Mouse (Mus musculus) layer of hippocampus, adult 2 months (tissue): ENCODE data around the gene Pum3. TPM values are rescaled to one million over a fixed set of nuclear protein-coding genes. Genes with fewer than 3 reads are reported as not detected.

ENCODE experiments used
- DNase-seq, 2 experiments: peaks; one replicate each; pipeline ENCODE4 v3.0.0; 2022; ENCODE audit warnings: low spot score in 2 of 2
- H3K27ac ChIP-seq: fragments of 200-600 bp; 2 replicates; pipeline ENCODE4 v1.8.1; 2022
- H3K4me3 ChIP-seq: fragments of 200-600 bp; 2 replicates; pipeline ENCODE4 v1.8.1; 2022; ENCODE audit warnings: mild to moderate bottlenecking
- CTCF ChIP-seq: fragments of 200-600 bp; conservative IDR thresholded peaks from 2 replicates; pipeline ENCODE4 v1.8.1; 2022; ENCODE audit warnings: antibody characterized with exemption, mild to moderate bottlenecking, moderate library complexity
- total RNA-seq, 2 experiments: library from RNA; stranded (reverse); gene quantifications; 2 replicates each; pipeline ENCODE4 v1.2.3; 2021

The Pum3 gene
- total RNA-seq, 2 experiments from 2014 or later = 50.5 to 52.3 TPM

DNA sequence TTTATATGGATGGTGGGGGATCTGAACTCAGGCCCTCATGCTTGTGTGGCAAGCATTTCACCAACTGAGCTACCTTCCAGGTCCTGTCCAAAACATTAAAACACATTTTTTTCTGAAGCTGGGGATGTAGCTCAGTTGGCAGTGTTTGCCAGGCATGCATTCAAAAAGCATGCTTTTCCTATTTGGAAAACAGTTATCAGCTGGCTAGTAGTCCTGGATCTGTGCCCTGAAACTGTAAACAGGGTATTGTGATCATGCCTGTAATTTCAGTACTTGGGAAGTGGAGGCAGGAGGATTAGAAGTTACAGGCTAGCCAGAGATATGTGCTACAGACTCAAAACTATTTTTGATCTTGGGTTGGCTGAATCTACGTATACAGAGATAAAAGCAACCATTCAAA lies 47.5 kb downstream of the Pum3 start:
- no peak for DNase-seq
- Histone ChIP-seq H3K27ac (no peak overlapping the region), H3K4me3 (no peak overlapping the region)
- no peak for TF ChIP-seq CTCF

DNA sequence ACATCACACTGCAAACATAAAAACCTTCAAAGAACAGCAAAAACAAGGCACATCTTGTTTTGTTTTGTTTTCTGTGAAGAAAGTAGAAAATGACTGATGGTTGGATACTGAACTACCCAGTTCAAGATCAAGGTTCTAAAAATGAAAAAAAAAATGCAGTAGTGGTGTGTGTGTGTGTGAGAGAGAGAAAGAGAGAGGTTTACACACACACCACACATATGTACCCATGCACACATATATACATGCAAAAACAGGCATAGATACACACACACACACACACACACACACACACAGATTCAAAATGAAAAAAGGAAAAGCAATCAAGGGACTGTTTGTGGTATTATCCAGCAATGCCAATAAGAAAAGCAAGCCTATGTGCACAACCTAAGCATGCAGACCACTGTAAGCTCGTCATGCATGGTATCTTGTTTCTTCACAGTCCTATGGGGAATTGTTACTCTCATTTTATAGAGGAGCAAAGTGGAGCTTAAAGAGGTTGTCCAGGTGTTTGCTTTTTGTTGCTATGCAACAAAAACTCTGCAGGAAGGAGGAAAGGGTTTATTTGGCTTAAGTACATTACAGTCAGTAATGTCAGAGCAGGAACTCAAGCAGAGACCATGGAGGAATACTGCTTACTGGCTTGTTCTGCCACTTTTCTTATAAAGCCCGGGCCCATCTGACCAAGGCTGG lies 49.8 kb downstream of the Pum3 start:
- Histone ChIP-seq H3K27ac (no peak overlapping the region), H3K4me3 (no peak overlapping the region)
- no peak for TF ChIP-seq CTCF
- no peak for DNase-seq

DNA sequence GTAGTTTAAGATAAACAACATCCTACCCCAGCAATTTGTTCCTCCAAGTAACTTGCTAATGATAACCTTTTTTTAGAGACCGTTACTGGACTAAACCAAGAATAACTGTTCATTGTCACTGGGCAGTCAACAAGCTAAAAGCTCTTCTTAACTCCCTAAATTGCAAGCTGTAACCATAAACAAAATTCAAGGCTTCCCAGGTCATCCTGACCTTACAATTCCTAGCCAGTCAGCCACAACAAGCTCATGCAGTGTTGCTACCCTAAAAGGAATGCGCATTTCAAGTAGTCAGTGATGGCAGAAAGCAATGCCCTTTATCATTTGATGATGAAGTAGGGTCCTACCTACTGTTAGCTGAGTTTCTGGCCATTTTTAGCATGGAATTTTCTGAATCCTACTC lies 58.8 kb downstream of the Pum3 start:
- no peak for TF ChIP-seq CTCF
- DNase-seq = no peak
- Histone ChIP-seq H3K27ac (no peak overlapping the region), H3K4me3 (no peak overlapping the region)

DNA sequence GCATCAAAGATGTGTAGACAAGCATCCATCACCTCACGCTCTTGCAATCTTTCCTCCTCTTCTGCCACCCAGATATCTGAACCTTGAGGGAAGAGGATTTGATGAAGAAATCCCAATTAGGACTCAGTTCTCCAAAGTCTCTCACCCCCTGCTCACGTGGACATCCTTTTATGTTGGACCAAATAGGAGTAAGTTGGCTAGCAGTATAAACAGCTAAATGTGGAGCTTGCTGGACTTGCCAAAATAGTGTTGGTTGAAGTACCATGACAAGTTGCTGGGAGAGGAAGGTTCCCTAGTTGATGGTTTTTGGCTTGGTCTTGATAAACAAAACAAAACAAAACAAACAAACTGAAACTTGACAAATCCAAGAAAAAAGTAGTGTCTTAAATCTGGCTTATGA lies 59.5 kb downstream of the Pum3 start:
- no peak for DNase-seq
- H3K27ac ChIP-seq = no peak overlapping the region
- no peak for TF ChIP-seq CTCF
- no peak overlapping the region for H3K4me3 ChIP-seq

DNA sequence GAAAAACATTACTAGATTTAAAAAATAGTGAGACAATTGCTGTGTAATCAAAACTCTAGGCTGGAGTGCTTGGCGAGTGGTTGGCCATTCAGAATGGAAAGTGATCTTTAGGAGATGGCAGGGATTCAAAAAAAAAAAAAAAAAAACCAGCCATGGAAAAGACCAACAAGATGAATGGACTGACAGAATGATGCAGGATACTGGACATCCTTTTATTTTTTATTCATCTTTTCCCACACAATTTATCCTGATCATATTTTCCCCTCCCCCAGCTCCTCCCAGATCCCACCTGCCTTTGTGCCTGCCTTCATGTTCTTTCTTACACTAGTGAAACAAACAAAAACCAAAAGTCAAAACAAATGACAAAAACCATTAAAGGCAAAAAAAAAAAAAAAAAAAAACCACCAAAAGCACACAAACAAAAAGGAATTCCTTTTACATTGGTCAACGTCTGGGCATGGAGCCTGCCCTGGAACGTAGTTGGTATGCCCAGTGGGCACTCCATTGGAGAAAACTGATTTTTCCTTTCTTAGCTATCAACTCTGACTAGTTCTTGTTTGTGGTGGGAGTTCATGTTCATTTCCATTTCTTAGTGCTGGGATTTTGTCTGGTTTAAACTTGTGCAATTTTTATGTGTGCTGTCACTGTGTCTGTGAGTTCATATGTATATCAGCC lies 60.0 kb downstream of the Pum3 start:
- no peak overlapping the region for H3K27ac ChIP-seq
- H3K4me3 ChIP-seq = no peak overlapping the region
- DNase-seq = no peak
- no peak for TF ChIP-seq CTCF

DNA sequence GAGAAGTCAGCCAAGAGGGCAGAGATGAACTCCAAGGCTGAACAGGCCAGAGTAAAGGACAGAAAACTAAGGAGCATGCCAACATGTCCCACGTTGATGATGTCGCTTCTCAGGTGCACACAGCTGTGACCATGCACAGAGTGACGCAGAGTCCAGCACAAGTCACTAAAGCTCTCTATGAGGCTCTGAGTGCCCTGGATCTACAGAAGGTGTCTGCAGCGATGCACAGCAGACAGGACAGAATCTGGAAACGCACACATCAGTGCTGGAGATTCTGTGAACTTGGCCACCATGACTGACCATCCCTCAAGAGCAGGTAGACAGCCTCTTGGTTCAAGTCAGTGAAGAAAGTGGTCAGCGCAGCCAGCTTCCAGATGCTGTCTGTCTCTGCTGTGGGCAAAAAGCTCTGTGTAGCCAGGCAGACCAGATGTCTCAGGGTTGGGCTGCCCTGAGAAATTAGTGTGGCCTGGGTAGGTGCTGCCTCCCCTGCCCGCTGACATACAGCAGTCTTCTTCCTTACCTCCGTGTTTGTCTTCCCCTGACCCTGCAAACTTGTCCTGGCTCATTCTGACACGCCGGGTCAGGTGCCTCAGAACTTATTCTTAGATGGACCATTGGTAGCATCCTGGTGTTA lies 63.4 kb downstream of the Pum3 start:
- no peak for DNase-seq

DNA sequence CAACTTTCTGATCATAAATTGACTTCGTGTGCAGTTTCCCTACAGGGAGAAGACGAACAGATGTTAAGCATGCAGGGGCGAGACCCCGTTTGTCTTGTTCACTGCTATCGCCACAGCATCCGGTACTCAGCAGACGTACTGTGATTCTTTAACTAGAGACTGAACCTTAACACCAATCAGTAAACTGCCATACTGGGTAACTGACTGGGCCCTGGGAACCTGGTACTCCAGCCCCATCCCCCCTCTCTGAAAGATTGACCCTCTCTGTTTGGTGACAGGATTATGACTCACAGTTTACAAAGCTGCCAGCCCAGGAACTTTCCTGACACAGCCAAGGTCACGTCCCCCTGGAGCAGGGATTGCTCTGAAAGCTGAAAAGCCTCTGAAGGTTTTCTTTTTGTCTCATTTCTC lies 65.1 kb downstream of the Pum3 start:
- TF ChIP-seq CTCF = no peak
- DNase-seq = no peak
- Histone ChIP-seq H3K27ac (no peak overlapping the region), H3K4me3 (peak overlapping the region; percentile 49)

More for the DNA sequence above, 63.4 kb downstream of the Pum3 start:
- TF ChIP-seq CTCF = no peak
- no peak overlapping the region for H3K27ac ChIP-seq
- no peak overlapping the region for H3K4me3 ChIP-seq

DNA sequence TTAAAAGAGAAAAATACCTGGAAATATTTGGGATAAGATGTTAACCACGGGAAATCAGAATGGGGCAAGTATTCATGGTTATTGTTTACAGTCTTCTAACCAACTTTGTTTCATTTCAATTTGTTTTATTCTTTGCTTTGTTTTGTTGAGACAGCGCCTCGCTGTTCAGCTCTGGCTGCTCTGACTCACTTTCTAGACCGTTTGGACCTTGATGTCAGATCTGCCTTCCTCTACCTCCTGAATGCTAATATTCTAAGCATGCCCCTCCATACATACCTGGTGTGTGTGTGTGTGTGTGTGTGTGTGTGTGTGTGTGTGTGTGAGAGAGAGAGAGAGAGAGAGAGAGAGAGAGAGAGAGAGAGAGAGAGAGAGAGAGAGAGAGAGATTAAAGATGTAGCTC lies 65.7 kb downstream of the Pum3 start:
- H3K27ac ChIP-seq = no peak overlapping the region
- H3K4me3 ChIP-seq = peak overlapping the region; percentile 49; the same call in 1 of the 2 replicates
- no peak for DNase-seq
- no peak for TF ChIP-seq CTCF

DNA sequence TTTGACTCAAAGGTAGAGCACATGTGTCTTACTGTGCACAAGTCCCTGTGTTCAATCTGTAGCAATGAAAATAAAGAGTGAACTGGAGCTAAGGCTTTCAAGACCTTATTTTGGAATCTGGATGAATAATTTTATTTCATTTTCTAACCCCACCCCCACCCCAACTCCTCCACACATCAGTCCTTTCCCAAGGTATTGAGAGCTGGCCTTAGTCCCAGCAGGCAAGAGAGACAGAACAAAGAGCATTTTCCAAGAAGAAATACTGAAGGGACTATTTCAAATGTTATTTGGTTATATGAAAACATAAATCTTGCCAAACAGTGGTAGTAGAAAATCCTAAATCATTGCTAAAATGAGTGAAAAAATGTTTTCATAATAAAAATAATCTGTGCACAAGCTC lies 69.2 kb downstream of the Pum3 start:
- Histone ChIP-seq H3K4me3 (no peak overlapping the region), H3K27ac (no peak overlapping the region)
- TF ChIP-seq CTCF = no peak
- no peak for DNase-seq

DNA sequence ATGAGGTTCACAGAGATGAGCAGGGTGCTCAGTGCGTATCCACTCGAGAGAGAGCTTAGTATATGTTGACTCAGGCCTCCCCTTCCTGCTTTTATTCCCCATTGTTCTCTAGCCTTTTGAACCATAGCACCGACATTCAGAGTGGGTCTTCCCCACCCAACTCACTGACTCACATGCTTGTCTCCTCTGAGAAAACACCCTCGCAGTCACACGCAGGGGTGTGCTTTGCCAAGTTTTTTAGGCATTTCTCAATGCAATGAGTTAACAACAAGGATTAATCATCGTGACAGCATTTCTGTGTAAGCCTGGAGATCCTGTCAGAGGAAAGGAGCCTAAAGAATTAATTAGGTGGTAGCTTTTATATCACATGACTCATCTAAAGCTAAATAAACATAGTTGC lies 77.9 kb downstream of the Pum3 start:
- peak; percentile 13 to 63 for DNase-seq
- no peak for TF ChIP-seq CTCF
- Histone ChIP-seq H3K27ac (no peak overlapping the region), H3K4me3 (no peak overlapping the region)

DNA sequence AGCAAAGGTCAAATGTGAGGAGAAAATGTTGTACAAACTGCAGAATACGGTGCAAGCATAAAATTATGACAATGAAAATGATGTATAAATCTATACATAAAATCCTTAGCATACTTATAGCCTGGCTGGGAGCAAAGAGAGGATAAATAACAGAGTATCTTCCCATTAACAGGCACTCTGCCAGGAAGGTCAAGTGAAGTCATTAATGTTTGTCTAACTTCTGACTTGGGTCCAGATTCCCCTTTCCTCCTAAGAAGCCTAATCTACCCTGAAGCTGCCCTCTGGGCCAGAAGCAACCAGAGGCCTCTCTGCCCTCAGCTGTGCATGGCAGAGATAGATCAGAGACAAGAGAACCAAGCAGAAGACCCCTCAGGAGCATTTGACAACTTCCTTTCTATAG lies 83.1 kb downstream of the Pum3 start:
- no peak overlapping the region for H3K27ac ChIP-seq
- TF ChIP-seq CTCF = no peak
- no peak for DNase-seq
- no peak overlapping the region for H3K4me3 ChIP-seq

Other genes starting within 250 kb of the Pum3 start
- gene Vldlr, start 213.3 kb downstream of the Pum3 start, total RNA-seq = 10 to 100 TPM; 47.5 to 50.8 TPM
- gene Kcnv2, start 107.2 kb downstream of the Pum3 start, total RNA-seq = not detected